Mouse (Mus musculus) testis, adult 2 months (tissue): ENCODE data around the gene Kntc1.
A peak's percentile ranks its signal among the peaks of the same experiment; 100 is the strongest.

Source experiments
- CTCF ChIP-seq: fragments of 200-500 bp; IDR thresholded peaks from 2 replicates; pipeline ENCODE4 v1.5.1; 2012; ENCODE audit warnings: low read depth, mild to moderate bottlenecking, inconsistent platforms, low read length, moderate library complexity; ENCODE audit not compliant: control insufficient read depth, insufficient read depth, insufficient replicate concordance
- POLR2A ChIP-seq: fragments of 200-500 bp; IDR thresholded peaks from 2 replicates; pipeline ENCODE4 v1.6.1; 2012; ENCODE audit warnings: low read depth, mild to moderate bottlenecking, inconsistent platforms, low read length, moderate library complexity; ENCODE audit not compliant: control insufficient read depth

GRCm38 (mm10) chr5:123749065-123750064 lies at the start of gene Kntc1, which contains the start of gene Rsrc2:
- peak; percentile 98 for TF ChIP-seq POLR2A
- no peak for TF ChIP-seq CTCF
